Mouse (Mus musculus): Measurements from ENCODE around the gene Il23a.

- TF ChIP-seq POLR2A (IDR thresholded peaks at IDR 0.05; ENCODE audit: insufficient read length, low read depth): no peak
- no peak for TF ChIP-seq POLR2AphosphoS2 (IDR thresholded peaks at IDR 0.05; ENCODE audit: insufficient read length, low read depth)
- no peak for TF ChIP-seq USF1 (IDR thresholded peaks at IDR 0.05; ENCODE audit: low read depth)
- TF ChIP-seq REST (IDR thresholded peaks at IDR 0.05; ENCODE audit: insufficient read depth, insufficient read length): no peak
- no peak for TF ChIP-seq TCF12 (IDR thresholded peaks at IDR 0.05; ENCODE audit: insufficient read depth, poor library complexity, severe bottlenecking)
- no peak for TF ChIP-seq MYOD1 (IDR thresholded peaks at IDR 0.05; ENCODE audit: control insufficient read depth in 1 of 3, insufficient read length in 2 of 3, low read depth in 2 of 3)
Measured at GRCm38 (mm10) chr10:128338948-128339347, 40.4 kb upstream of the Il23a start.
